Mouse (Mus musculus) megakaryocyte, embryonic 14.5 days (primary cell): ENCODE results near the gene Bend6.

Source experiments
- FLI1 ChIP-seq: IDR thresholded peaks from 2 replicates; pipeline ENCODE4 v1.6.1; 2012; ENCODE audit warnings: low read length, inconsistent platforms, mixed read lengths
- GATA1 ChIP-seq: IDR thresholded peaks from 3 replicates; pipeline ENCODE4 v1.6.1; 2012; ENCODE audit warnings: mixed read lengths, low read length, inconsistent platforms, borderline replicate concordance

DNA sequence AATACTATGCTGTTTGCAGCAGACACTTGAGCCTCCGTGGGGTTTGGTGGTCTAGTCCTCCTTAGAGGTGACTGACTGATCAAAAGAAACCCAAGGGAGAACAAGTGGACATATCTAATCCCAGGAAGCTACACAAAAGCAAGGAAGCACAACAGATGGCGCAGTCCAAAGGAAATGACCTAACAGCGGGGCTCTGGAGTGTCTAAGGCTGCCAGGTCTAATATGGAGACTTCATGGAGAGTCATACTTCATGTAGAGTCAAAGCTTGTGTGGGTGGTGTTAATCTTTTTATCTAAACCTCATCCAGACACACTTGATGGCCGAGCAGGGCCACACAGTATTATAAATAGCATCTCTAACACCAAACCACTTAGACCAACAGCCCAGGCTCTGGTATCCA lies 10.9 kb downstream of the Bend6 start:
- TF ChIP-seq GATA1 (no peak), FLI1 (no peak)
